Mouse (Mus musculus): ENCODE measurements around the gene Mrvi1.

DNA sequence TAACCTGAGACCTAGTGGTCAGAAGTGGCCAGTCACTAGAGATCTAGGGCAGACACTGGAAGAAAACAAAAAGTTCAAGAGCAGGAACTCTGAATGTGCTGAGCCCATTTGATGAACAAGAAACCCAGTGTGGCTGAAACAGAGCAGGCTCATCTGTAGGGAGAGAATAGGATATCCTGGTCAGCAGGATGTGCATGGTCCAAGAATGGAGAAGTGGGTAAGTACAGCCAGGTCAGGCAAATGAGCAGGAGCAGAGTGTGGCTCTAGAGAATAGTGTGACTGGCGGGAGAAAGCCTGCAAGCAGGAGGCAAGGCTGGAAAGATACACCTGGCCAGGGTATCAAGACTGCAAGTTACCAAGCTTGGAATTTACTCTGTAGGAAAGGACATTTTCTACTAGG, 126.7 kb downstream of the Mrvi1 start:
- no peak for TF ChIP-seq POLR2A (IDR thresholded peaks at IDR 0.05; ENCODE audit: extremely low read depth, insufficient read depth, low read length)
- TF ChIP-seq CTCF (IDR thresholded peaks at IDR 0.05; ENCODE audit: extremely low read depth, insufficient read depth, low read length) = no peak

All from cortical plate, adult 2 months (tissue).